Mouse (Mus musculus) G1E (cell line): ENCODE data around the gene Slit1.

Experiments
- CTCF ChIP-seq: IDR thresholded peaks from 2 replicates; pipeline ENCODE4 v1.5.1; 2012; ENCODE audit warnings: low read depth, low read length, inconsistent platforms, mixed read lengths
- GATA1 ChIP-seq: IDR thresholded peaks from 2 replicates; pipeline ENCODE4 v1.6.1; 2012; ENCODE audit warnings: borderline replicate concordance, low read length, inconsistent platforms, mixed read lengths
- POLR2AphosphoS5 ChIP-seq: IDR thresholded peaks from 2 replicates; pipeline ENCODE4 v1.6.1; 2012; ENCODE audit warnings: low read depth, low read length, inconsistent platforms; ENCODE audit not compliant: insufficient replicate concordance
- TAL1 ChIP-seq: conservative IDR thresholded peaks from 2 replicates; pipeline ENCODE4 v1.6.1; 2012; ENCODE audit warnings: low read depth, low read length, inconsistent platforms, mixed read lengths

DNA sequence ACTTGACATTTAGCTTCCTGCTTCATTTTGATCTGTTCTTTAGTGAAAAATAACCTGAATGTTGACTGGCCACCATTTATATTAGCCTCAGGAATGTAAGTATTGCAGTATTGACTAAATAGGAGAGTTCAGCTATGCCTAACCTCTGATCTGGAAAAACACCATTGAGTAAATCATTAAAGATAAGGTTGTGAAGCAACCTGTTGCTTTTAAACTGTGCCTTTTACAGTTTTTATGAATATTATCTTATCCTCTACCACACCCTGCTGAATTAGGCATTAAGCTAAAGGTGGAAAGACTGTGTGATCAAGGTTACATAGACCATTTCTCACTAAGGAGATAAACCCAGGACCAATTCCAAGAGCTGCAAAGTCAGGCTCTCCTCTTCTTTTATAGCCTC, 165.9 kb downstream of the Slit1 start:
- TF ChIP-seq CTCF (no peak), TAL1 (no peak), POLR2AphosphoS5 (no peak), GATA1 (no peak)
